Mouse (Mus musculus) limb, embryonic 14.5 days (tissue): ENCODE measurements at regions not wholly inside any gene's neighbourhood (a gene's known extent, or its start where the extent isn't known, plus 50 kb on each side); places are given as distances from the start of the nearest gene placed in this dataset.

Experiments used
- ATAC-seq: fragments of 200-750 bp; cut with Nextera tagmentation; 2 replicates; pipeline ENCODE4 v1.8.0; 2017; ENCODE audit warnings: low read depth, moderate number of reproducible peaks, moderate TSS enrichment; ENCODE audit not compliant: low FRiP score
- DNase-seq: peaks from one replicate; pipeline ENCODE4 v3.0.0-alpha.2; 2015; ENCODE audit warnings: low spot score
- H3K27ac ChIP-seq: fragments of 300-500 bp; sonication (generic); replicated peaks from 2 replicates; pipeline ENCODE4 v1.5.1; 2014; ENCODE audit warnings: low read depth, mild to moderate bottlenecking, low read length, moderate library complexity, mixed read lengths
- H3K27me3 ChIP-seq: fragments of 300-500 bp; sonication (generic); 2 replicates; pipeline ENCODE4 v1.6.1; 2014; ENCODE audit warnings: low read length, mixed read lengths; ENCODE audit not compliant: control insufficient read depth, insufficient read depth
- H3K36me3 ChIP-seq: fragments of 300-500 bp; sonication (generic); 2 replicates; pipeline ENCODE4 v1.6.1; 2014; ENCODE audit warnings: mild to moderate bottlenecking, low read length, moderate library complexity, mixed read lengths; ENCODE audit not compliant: control insufficient read depth, insufficient read depth
- H3K4me1 ChIP-seq: fragments of 300-500 bp; sonication (generic); 2 replicates; pipeline ENCODE4 v1.6.1; 2014; ENCODE audit warnings: antibody characterized with exemption, low read length, mixed read lengths; ENCODE audit not compliant: control insufficient read depth, insufficient read depth
- H3K4me2 ChIP-seq: fragments of 300-500 bp; sonication (generic); replicated peaks from 2 replicates; pipeline ENCODE4 v1.6.1; 2014; ENCODE audit warnings: low read depth, mild to moderate bottlenecking, low read length, moderate library complexity; ENCODE audit not compliant: severe bottlenecking
- H3K4me3 ChIP-seq: fragments of 300-500 bp; sonication (generic); replicated peaks from 2 replicates; pipeline ENCODE4 v1.5.1; 2014; ENCODE audit warnings: low read length
- H3K9ac ChIP-seq: fragments of 300-500 bp; sonication (generic); 2 replicates; pipeline ENCODE4 v1.6.1; 2014; ENCODE audit warnings: mild to moderate bottlenecking, low read depth, low read length, moderate library complexity; ENCODE audit not compliant: severe bottlenecking
- H3K9me3 ChIP-seq: fragments of 300-500 bp; sonication (generic); 2 replicates; pipeline ENCODE4 v1.6.1; 2016; ENCODE audit warnings: low read length; ENCODE audit not compliant: control insufficient read depth
- POLR2A ChIP-seq: fragments of 200-500 bp; IDR thresholded peaks from 2 replicates; pipeline ENCODE4 v1.8.0; 2012; ENCODE audit warnings: inconsistent platforms, mild to moderate bottlenecking, moderate library complexity, borderline replicate concordance; ENCODE audit not compliant: insufficient read depth, insufficient read length; ENCODE audit errors: extremely low read depth
- WGBS: fragments of 180-500 bp; shearing (Covaris S2); extraction: QIAGEN DNeasy Blood & Tissue Kit; methylation state at CpG from one replicate; pipeline ENCODE4 v1.1.7; 2014; 5-methylcytosine and 5-hydroxymethylcytosine counted together

DNA sequence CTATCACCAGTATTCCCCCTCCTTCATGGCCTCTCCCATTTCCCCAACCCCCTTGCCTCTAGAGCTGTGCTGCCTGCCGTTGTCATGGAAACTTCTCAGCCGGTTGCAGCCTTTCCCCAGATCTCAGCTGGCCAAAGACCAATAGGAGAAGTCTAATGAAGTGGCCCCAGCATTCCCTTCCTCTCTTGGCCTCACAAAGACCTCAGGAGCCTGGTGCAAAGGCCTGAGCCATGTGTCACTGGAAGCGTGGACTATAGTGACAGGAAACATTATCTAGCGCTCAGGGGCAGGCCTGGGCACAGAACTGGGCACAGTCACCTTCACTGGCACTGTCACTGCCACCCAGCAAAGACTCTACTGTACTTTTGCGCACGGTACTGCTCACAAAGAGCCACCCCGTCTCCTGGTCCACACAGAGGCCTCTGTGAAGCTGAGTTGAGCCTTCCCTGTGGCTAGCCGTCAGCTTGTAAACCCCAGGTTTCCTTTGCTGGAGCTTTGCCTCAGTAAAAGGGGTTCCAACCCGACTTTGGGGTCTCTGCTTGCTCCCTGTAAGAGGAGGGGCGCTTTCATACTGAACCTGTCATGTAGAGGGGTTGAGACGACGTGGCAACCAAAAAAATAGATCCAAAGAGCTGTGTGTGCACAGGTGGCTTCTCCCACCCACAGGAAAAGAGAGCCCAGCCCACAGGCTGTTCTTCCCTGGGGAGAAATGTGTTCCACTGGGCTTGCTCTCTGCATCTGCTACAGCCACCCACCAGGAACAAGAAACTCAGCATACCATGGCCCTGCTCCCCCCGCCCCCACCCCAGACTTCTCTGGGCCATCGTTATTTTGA is 282.5 kb upstream of the Gjb5 start:
- Histone ChIP-seq H3K36me3 (no peaks in the 10 kb centered on the region), H3K27me3 (no peaks in the 10 kb centered on the region), H3K9me3 (no peaks in the 10 kb centered on the region), H3K4me3 (no peak overlapping the region), H3K4me2 (no peak overlapping the region), H3K4me1 (peaks cover 15% of the 10 kb centered on the region), H3K27ac (peak overlapping the region; percentile 44; the same call in 1 of the 2 replicates), H3K9ac (no peak overlapping the region)
- no peak for TF ChIP-seq POLR2A
- DNase-seq (peak; percentile 54), ATAC-seq (peak; percentile 65; the same call in 1 of the 2 replicates)
- WGBS = 26% methylated on average over 14 of the region's 14 CpGs

- DNase-seq = no peak
- 84% methylated on average over 3 of the region's 3 CpGs for WGBS
- H3K4me3 ChIP-seq = no peak overlapping the region
- H3K27me3 ChIP-seq = no peaks in the 10 kb centered on the region
- H3K4me1 ChIP-seq = peaks cover 15% of the 10 kb centered on the region
- no peak for TF ChIP-seq POLR2A
- H3K9me3 ChIP-seq = no peaks in the 10 kb centered on the region
- ATAC-seq = 0 out of 2 replicates have a peak, but pooled peaks have one; percentile 15
- no peaks in the 10 kb centered on the region for H3K36me3 ChIP-seq
- H3K4me2 ChIP-seq = no peak overlapping the region
- H3K27ac ChIP-seq = no peak overlapping the region
- H3K9ac ChIP-seq = no peak overlapping the region
Measured at GRCm38 (mm10) chr4:127639765-127640164, 281.8 kb upstream of the Gjb5 start.

DNA sequence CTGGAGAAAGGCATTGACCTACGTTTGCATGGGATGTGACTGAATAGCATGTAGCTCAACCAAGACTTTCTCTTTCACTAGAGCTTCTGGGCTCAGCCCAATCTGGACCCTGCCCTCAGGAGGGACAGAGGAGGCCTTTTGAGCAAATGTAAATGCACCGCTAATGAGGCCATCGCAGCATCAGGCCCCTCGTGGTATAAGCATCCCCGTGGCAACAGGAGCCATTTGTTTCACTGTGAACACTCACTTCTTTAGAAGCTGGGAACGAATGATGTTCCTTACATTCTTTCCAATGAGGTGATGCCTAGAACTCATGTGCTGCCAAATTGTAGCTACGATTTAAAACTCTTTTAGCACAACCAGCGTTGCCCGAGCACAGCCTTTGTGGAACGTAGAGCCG is 279.0 kb upstream of the Gjb5 start:
- no peak overlapping the region for H3K9ac ChIP-seq
- H3K27ac ChIP-seq = no peak overlapping the region
- no peak overlapping the region for H3K4me3 ChIP-seq
- H3K4me1 ChIP-seq = peaks cover 15% of the 10 kb centered on the region
- no peak overlapping the region for H3K4me2 ChIP-seq
- DNase-seq = no peak
- ATAC-seq = no peak
- no peaks in the 10 kb centered on the region for H3K9me3 ChIP-seq
- WGBS = 53% methylated on average over 11 of the region's 11 CpGs
- H3K36me3 ChIP-seq = no peaks in the 10 kb centered on the region
- no peaks in the 10 kb centered on the region for H3K27me3 ChIP-seq
- TF ChIP-seq POLR2A = no peak

DNA sequence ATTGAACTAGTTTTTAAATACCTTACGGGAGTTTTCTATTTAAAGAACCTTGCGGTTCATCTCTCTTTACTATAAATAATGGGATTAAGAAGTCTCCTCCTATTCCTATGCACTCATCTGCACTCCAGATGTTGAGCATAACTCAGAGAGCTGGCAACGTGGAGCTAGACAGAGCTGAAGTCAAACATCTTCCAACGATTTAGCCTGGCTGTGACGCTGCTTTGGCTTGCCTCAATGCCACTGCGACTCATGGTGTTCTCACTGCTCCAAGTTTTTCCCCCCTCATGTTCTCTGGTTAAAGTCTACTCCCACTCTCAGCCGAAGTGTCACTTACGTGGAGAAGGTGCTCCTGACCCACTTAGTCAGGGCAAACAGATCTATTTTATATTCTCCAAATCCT is 277.3 kb upstream of the Gjb5 start:
- H3K9ac ChIP-seq = no peak overlapping the region
- DNase-seq (peak; percentile 74), ATAC-seq (no peak)
- H3K4me1 ChIP-seq = peaks cover 4% of the 10 kb centered on the region
- no peak overlapping the region for H3K4me3 ChIP-seq
- H3K36me3 ChIP-seq = no peaks in the 10 kb centered on the region
- no peak for TF ChIP-seq POLR2A
- 39% methylated on average over 8 of the region's 8 CpGs for WGBS
- H3K4me2 ChIP-seq = no peak overlapping the region
- H3K9me3 ChIP-seq = no peaks in the 10 kb centered on the region
- no peak overlapping the region for H3K27ac ChIP-seq
- no peaks in the 10 kb centered on the region for H3K27me3 ChIP-seq

GRCm38 (mm10) chr4:127619870-127620269 is 261.9 kb upstream of the Gjb5 start:
- Histone ChIP-seq H3K4me3 (no peak overlapping the region), H3K27me3 (no peaks in the 10 kb centered on the region), H3K27ac (no peak overlapping the region), H3K36me3 (no peaks in the 10 kb centered on the region), H3K9ac (no peak overlapping the region), H3K4me2 (no peak overlapping the region), H3K4me1 (no peaks in the 10 kb centered on the region), H3K9me3 (no peaks in the 10 kb centered on the region)
- ATAC-seq (peak; percentile 77), DNase-seq (peak; percentile 89)
- WGBS = 1% methylated on average over 14 of the region's 14 CpGs
- TF ChIP-seq POLR2A = no peak
